Mouse (Mus musculus): ENCODE data around the gene Slc1a2. TPM values are rescaled to one million over a fixed set of nuclear protein-coding genes. Genes with fewer than 3 reads are reported as not detected.

Gene Slc1a2
- polyA plus RNA-seq, 1 experiment from 2014 or later = 7.9 TPM

- H3K27me3 ChIP-seq (ENCODE audit: low read depth, poor library complexity, severe bottlenecking) = no peaks in the 10 kb centered on the region
- no peaks in the 10 kb centered on the region for H3K36me3 ChIP-seq
- H3K9me3 ChIP-seq (replicated peaks) = no peaks in the 10 kb centered on the region
- DNase-seq (ENCODE audit: low spot score) = no peak
- H3K27ac ChIP-seq (replicated peaks) = no peak overlapping the region
- no peak overlapping the region for H3K4me3 ChIP-seq
- H3K4me1 ChIP-seq = peaks cover 19% of the 10 kb centered on the region
- WGBS = 72% methylated on average over 2 of the region's 2 CpGs
Observed at GRCm38 (mm10) chr2:102674582-102674981, 16.1 kb downstream of the Slc1a2 start.

- peak; percentile 71 for DNase-seq (ENCODE audit: low spot score)
- H3K4me3 ChIP-seq = no peak overlapping the region
- no peaks in the 10 kb centered on the region for H3K27me3 ChIP-seq (ENCODE audit: low read depth, poor library complexity, severe bottlenecking)
- H3K27ac ChIP-seq (replicated peaks) = no peak overlapping the region
- no peaks in the 10 kb centered on the region for H3K36me3 ChIP-seq
- H3K9me3 ChIP-seq (replicated peaks) = no peaks in the 10 kb centered on the region
- H3K4me1 ChIP-seq = peaks cover 17% of the 10 kb centered on the region
- 77% methylated on average over 6 of the region's 6 CpGs for WGBS
Observed at GRCm38 (mm10) chr2:102675275-102675674, 16.8 kb downstream of the Slc1a2 start.

DNA sequence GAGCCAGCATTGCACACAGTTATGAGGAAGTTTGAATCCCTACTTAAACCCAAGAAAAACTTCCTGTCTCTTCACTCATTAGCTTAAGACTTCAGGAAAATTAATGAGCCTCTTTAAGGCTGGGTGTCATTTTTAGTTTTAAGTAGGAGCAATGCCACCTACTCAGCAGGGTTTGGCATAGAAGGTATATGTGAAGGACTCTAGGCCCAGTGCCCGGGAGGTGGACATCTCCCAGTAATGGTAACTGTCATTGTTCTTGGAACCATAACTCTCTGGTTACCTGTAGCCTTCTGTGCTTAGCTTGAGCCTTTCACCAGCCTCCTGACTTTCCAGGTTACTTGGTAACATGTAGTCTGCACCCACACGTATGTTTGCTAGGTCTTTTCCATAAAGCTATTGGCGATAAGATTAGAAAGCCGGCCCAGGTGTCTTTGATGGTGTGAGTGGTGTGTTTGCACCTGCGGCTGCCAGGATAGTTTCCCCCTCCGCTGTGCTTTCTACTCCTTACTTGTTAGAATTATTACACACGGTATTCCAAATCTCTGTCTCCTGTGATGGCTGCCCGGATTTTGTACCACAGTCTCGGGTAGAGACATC, 18.4 kb downstream of the Slc1a2 start:
- Histone ChIP-seq H3K4me3 (no peak overlapping the region), H3K27ac (replicated peaks) (no peak overlapping the region)
- 92% methylated on average over 9 of the region's 9 CpGs for WGBS

GRCm38 (mm10) chr2:102677400-102677799, 18.9 kb downstream of the Slc1a2 start:
- no peak overlapping the region for H3K27ac ChIP-seq (replicated peaks)
- no peaks in the 10 kb centered on the region for H3K9me3 ChIP-seq (replicated peaks)
- H3K4me1 ChIP-seq = peaks cover 13% of the 10 kb centered on the region
- no peaks in the 10 kb centered on the region for H3K27me3 ChIP-seq (ENCODE audit: low read depth, poor library complexity, severe bottlenecking)
- no peak overlapping the region for H3K4me3 ChIP-seq
- H3K36me3 ChIP-seq = no peaks in the 10 kb centered on the region
- DNase-seq (ENCODE audit: low spot score) = no peak
- 86% methylated on average over 6 of the region's 6 CpGs for WGBS

More for the DNA sequence above, 18.4 kb downstream of the Slc1a2 start:
- Histone ChIP-seq H3K27me3 (ENCODE audit: low read depth, poor library complexity, severe bottlenecking) (no peaks in the 10 kb centered on the region), H3K4me1 (peaks cover 13% of the 10 kb centered on the region), H3K9me3 (replicated peaks) (no peaks in the 10 kb centered on the region), H3K36me3 (no peaks in the 10 kb centered on the region)
- no peak for DNase-seq (ENCODE audit: low spot score)

GRCm38 (mm10) chr2:102681351-102681750, 22.9 kb downstream of the Slc1a2 start:
- Histone ChIP-seq H3K4me1 (peaks cover 7% of the 10 kb centered on the region), H3K27ac (replicated peaks) (no peak overlapping the region), H3K4me3 (no peak overlapping the region), H3K27me3 (ENCODE audit: low read depth, poor library complexity, severe bottlenecking) (no peaks in the 10 kb centered on the region), H3K36me3 (no peaks in the 10 kb centered on the region), H3K9me3 (replicated peaks) (no peaks in the 10 kb centered on the region)
- no peak for DNase-seq (ENCODE audit: low spot score)
- WGBS = 90% methylated on average over 7 of the region's 7 CpGs

DNA sequence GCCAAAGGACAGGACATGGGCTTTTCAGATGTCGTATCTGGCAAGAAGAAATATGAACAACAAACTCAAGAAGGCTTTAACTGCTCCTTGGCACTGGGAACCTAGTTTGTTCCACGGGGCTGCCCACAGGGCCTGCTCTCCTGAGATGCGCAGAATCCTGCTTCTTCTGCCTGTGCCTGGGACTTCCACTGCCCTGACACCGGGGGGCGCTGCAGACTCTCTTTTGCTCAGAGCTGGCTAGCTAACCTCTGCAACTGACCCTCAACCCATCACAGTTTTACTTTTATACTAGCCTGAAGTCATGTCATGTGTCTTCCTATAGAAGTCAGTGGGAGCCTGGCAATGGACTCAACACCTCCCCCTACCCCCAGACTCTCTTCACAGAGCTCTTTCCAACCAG, 23.7 kb downstream of the Slc1a2 start:
- Histone ChIP-seq H3K27ac (replicated peaks) (no peak overlapping the region), H3K4me1 (peaks cover 7% of the 10 kb centered on the region), H3K27me3 (ENCODE audit: low read depth, poor library complexity, severe bottlenecking) (no peaks in the 10 kb centered on the region), H3K9me3 (replicated peaks) (no peaks in the 10 kb centered on the region), H3K36me3 (no peaks in the 10 kb centered on the region), H3K4me3 (no peak overlapping the region)
- WGBS = 42% methylated on average over 5 of the region's 5 CpGs
- DNase-seq (ENCODE audit: low spot score) = peak; percentile 52

DNA sequence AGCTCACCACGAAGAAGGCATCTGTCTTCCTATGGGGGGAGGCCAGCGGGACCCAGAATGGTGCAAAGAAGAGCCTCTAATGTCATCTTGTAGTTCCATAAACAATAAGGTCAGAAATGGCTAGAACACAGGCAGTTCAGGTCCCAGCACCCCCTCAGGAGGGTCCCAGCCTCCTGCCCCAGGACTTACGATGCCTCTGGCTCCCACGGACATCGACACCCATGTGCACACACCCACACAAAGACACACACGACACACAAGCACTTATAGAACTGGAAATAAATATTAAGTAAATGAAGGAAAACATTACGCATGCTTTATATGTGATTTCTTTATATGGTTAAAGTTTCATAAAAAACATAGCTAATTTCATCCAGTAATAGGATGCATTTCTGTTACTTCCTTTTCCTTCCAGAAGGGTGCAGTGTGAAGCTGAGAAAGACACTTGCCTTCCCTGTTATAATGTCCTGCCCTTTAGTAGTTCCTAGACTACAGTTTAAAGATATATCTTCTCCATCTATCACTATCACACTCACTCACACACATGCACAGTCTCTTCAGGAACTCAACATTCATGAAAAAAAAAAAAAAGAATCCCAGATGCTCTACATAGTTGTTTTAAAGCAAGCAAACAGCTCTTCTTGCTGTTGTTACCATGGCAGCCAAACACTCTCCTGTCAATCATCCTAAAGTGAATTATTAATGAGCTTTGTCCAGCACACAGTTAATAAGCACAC, 27.1 kb downstream of the Slc1a2 start:
- no peak overlapping the region for H3K4me3 ChIP-seq
- no peak for DNase-seq (ENCODE audit: low spot score)
- H3K4me1 ChIP-seq = peaks cover 19% of the 10 kb centered on the region
- 88% methylated on average over 7 of the region's 7 CpGs for WGBS
- H3K27me3 ChIP-seq (ENCODE audit: low read depth, poor library complexity, severe bottlenecking) = no peaks in the 10 kb centered on the region
- no peaks in the 10 kb centered on the region for H3K36me3 ChIP-seq
- no peaks in the 10 kb centered on the region for H3K9me3 ChIP-seq (replicated peaks)
- H3K27ac ChIP-seq (replicated peaks) = no peak overlapping the region

DNA sequence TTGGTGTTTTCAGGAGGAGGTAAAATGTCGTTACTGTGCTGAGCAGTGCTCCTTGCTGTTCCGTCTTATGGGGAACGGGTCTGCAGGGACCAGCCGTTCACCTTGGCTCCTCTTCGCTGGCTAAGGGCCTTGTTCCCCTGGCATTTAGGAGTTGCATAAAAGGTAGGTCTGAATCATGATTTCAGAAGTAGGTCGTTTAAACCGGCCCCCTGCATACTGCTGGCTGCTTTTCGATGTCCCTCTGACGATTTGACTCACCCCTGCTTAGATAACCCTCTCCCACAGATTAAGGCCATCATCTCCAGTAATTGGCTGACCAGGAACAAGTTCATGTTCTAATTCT, 27.6 kb downstream of the Slc1a2 start:
- DNase-seq (ENCODE audit: low spot score) = no peak
- WGBS = 79% methylated on average over 9 of the region's 9 CpGs
- Histone ChIP-seq H3K27me3 (ENCODE audit: low read depth, poor library complexity, severe bottlenecking) (no peaks in the 10 kb centered on the region), H3K9me3 (replicated peaks) (no peaks in the 10 kb centered on the region), H3K27ac (replicated peaks) (peak overlapping the region; percentile 65; the same call in 1 of the 2 replicates), H3K4me3 (no peak overlapping the region), H3K36me3 (no peaks in the 10 kb centered on the region), H3K4me1 (peaks cover 19% of the 10 kb centered on the region)

GRCm38 (mm10) chr2:102693556-102693955, 35.1 kb downstream of the Slc1a2 start:
- H3K27me3 ChIP-seq (ENCODE audit: low read depth, poor library complexity, severe bottlenecking) = no peaks in the 10 kb centered on the region
- H3K9me3 ChIP-seq (replicated peaks) = no peaks in the 10 kb centered on the region
- H3K27ac ChIP-seq (replicated peaks) = no peak overlapping the region; the same call in 1 of the 2 replicates
- no peak for DNase-seq (ENCODE audit: low spot score)
- 75% methylated on average over 7 of the region's 7 CpGs for WGBS
- H3K4me1 ChIP-seq = peaks cover 10% of the 10 kb centered on the region
- no peak overlapping the region for H3K4me3 ChIP-seq
- no peaks in the 10 kb centered on the region for H3K36me3 ChIP-seq

- DNase-seq (ENCODE audit: low spot score) = no peak
- Histone ChIP-seq H3K4me3 (no peak overlapping the region), H3K27me3 (ENCODE audit: low read depth, poor library complexity, severe bottlenecking) (no peaks in the 10 kb centered on the region), H3K4me1 (peaks cover 6% of the 10 kb centered on the region; the same call in 1 of the 2 replicates), H3K36me3 (no peaks in the 10 kb centered on the region), H3K9me3 (replicated peaks) (no peaks in the 10 kb centered on the region), H3K27ac (replicated peaks) (no peak overlapping the region)
- WGBS = 84% methylated on average over 4 of the region's 4 CpGs
Observed at GRCm38 (mm10) chr2:102694750-102695149, 36.3 kb downstream of the Slc1a2 start.

DNA sequence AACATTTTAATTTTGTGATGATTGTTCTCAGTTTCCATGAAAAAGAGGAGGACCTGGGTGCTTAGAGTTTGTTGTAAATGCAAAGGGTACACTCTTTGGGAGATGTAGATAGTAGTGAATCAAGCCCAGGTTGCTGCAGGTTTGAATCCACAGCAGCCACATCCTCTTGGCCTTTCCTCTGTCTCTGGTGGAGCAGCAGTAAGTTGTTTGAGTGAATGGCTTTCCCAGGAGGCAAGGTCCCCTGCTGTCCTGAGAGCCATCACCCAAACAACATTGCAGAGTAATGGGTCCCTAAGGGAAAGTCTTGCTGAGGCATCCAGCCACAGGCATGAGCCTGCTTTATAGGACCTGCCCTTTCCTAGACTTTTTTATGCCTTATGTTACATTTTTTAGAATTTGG, 37.1 kb downstream of the Slc1a2 start:
- Histone ChIP-seq H3K4me3 (no peak overlapping the region), H3K4me1 (peaks cover 6% of the 10 kb centered on the region; the same call in 1 of the 2 replicates), H3K9me3 (replicated peaks) (no peaks in the 10 kb centered on the region), H3K27me3 (ENCODE audit: low read depth, poor library complexity, severe bottlenecking) (no peaks in the 10 kb centered on the region), H3K27ac (replicated peaks) (no peak overlapping the region), H3K36me3 (no peaks in the 10 kb centered on the region)
- no peak for DNase-seq (ENCODE audit: low spot score)

- Histone ChIP-seq H3K27me3 (ENCODE audit: low read depth, poor library complexity, severe bottlenecking) (no peaks in the 10 kb centered on the region), H3K9me3 (replicated peaks) (no peaks in the 10 kb centered on the region), H3K27ac (replicated peaks) (no peak overlapping the region), H3K4me1 (peaks cover 6% of the 10 kb centered on the region; the same call in 1 of the 2 replicates), H3K4me3 (no peak overlapping the region), H3K36me3 (no peaks in the 10 kb centered on the region)
- DNase-seq (ENCODE audit: low spot score) = no peak
- 77% methylated on average over 2 of the region's 2 CpGs for WGBS
Observed at GRCm38 (mm10) chr2:102697732-102698131, 39.3 kb downstream of the Slc1a2 start.

DNA sequence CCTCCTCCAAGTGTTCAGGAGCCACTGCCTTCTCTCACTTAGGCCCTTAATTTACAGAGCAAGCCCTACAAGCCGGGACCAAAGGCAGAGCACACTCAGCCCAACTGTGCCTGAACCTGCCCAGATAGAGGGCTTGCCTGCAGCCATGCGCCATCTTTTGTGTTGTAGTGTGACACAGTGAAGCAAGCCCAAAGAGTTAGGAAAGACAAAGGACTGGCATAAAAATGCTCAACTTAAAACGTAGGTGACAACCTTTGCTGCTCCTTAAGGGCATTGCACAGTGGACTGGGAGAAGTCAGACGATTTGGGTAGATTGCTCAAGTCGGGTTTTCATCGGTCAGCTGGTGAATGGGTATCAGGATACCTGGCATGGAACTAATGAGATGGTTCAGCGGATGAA, 41.5 kb downstream of the Slc1a2 start:
- Histone ChIP-seq H3K27ac (replicated peaks) (no peak overlapping the region), H3K9me3 (replicated peaks) (no peaks in the 10 kb centered on the region), H3K36me3 (no peaks in the 10 kb centered on the region), H3K4me1 (no peaks in the 10 kb centered on the region), H3K4me3 (no peak overlapping the region), H3K27me3 (ENCODE audit: low read depth, poor library complexity, severe bottlenecking) (no peaks in the 10 kb centered on the region)
- DNase-seq (ENCODE audit: low spot score) = no peak
- 92% methylated on average over 7 of the region's 7 CpGs for WGBS

Data from midbrain, embryonic 10.5 days (tissue).